Mouse (Mus musculus) activated CD4-positive, CD25-positive, alpha-beta regulatory T cell, adult 4 months (primary cell): ENCODE data around the gene Gigyf2. TPM values are rescaled to one million over a fixed set of nuclear protein-coding genes. Genes with fewer than 3 reads are reported as not detected.
"Not testable (repeated sequence)": the region's sequence is repeated elsewhere in the genome, so short reads cannot be mapped to it uniquely, and the experiment has no call there.

ENCODE experiments used
- ATAC-seq: one replicate; pipeline ENCODE4 v1.8.0; 2017
- polyA plus RNA-seq, 2 experiments: library from polyadenylated mRNA; unstranded; fragments of 100-300 nt; shearing (Covaris generic); gene quantifications; one replicate each; pipeline ENCODE4 v1.2.1; 2017

Gene Gigyf2
- polyA plus RNA-seq, 2 experiments from 2014 or later, result 49.9 to 58.1 TPM

GRCm38 (mm10) chr1:87449432-87449831, 122.6 kb downstream of the Gigyf2 start:
- ATAC-seq, result no peak

DNA sequence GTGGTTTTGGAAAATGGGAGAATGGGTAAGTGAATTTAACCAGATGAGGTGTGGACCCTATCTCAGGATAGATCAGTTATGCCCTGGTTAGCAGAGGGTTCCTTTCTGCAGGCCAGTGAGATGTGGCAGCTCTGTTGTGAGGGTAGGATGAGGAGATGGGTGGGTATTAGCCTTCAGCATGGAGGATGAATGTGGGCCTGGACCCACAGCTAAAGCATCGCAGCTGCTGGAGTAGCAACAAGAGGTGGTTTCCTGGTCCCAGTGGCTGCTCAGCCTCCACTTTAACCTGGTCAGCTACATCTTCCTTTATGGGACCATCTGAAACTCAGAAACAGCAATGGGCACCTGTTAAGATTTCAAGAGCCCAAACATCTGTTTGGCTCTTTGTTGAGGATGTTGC, 129.6 kb downstream of the Gigyf2 start:
- no peak for ATAC-seq

GRCm38 (mm10) chr1:87458045-87458444, 131.2 kb downstream of the Gigyf2 start:
- no peak for ATAC-seq

GRCm38 (mm10) chr1:87459856-87460255, 133.1 kb downstream of the Gigyf2 start:
- not testable (repeated sequence) for ATAC-seq

- ATAC-seq, result no peak
Measured at GRCm38 (mm10) chr1:87467469-87467868, 140.7 kb downstream of the Gigyf2 start.

- ATAC-seq, result no peak
Measured at GRCm38 (mm10) chr1:87468321-87468720, 141.5 kb downstream of the Gigyf2 start.

- ATAC-seq, result not testable (repeated sequence)
Measured at GRCm38 (mm10) chr1:87469971-87470370, 143.2 kb downstream of the Gigyf2 start, which contains the start of gene Snorc. Gene Snorc, plus strand, starts transcription at chr1:87470271.

DNA sequence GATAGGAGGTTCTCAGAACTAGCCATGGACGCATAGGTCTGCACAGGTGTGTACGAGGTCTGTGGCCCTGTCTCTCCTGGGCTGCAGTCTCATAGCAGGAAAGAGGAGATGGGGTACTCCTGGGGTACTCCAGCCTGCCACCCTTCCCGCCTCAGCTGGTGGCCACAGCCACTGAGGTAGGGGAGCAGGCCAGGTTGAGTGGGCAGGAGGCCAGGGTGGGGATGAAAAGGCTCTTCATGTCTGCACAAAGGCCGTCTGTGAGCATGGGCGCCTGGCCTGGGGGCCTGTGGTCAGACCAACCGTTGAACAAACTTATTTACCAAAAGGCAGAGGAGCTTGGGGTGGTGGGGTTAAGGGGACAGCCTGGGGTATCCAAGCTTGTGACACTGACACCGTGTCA, 145.1 kb downstream of the Gigyf2 start:
- no peak for ATAC-seq

GRCm38 (mm10) chr1:87472576-87472975, 145.8 kb downstream of the Gigyf2 start:
- no peak for ATAC-seq

- no peak for ATAC-seq
Measured at GRCm38 (mm10) chr1:87475076-87475895, 148.5 kb downstream of the Gigyf2 start.

DNA sequence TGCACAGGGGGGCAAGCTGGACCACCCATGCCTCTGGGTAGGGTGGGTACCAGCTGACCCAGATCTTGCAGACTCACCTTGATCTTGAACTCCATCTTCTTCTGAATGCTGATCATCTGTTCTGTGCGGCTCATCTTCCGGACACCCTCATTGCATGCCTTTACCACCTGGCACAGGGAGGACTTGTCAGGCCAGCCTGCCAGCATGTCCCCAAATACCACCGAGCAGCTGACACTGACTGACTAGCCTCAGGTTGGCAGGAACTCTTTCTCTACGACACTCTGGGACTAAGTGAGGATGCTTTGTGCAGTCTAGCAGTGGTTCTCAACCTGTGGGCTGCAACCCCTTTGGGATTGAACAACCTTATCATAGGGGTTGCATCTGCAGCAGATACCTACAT, 155.7 kb downstream of the Gigyf2 start:
- no peak for ATAC-seq

DNA sequence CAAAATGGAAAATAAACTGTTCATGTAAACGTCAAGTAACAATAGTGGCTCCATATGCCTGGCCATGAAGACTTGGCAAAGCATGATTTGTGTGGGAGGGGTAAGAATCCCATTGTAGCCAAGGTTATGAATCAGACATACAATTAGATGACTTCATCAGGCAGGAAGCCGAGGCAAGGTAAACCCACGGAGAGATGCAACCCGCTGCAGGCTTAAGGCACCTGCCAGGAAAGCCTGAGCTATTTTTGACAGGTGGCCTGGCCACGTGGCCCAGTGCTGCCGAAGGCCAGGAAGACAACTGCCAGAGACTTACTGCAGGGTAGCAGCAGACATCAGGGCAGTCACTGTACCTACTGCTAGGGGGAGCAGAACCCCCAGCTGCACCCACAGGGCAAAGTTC, 159.6 kb downstream of the Gigyf2 start:
- no peak for ATAC-seq

DNA sequence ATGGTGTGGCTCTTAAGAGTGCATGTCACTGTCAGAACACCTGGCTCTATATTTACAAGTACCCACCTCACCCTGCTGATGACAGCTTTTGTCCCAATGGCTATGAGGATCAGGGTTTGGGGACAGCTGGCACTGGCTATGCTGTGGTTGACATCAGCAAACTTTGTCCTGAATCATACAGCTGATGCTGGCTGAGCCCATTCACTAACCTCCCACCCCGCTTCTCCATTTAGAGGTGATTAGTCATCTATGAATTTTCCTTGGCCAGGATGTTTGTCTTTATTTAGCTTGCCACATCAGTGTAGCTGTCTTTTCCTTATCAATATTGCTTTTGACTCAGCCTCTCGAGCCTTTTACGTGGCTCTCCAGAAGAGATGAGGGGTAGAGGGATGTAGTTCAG, 165.5 kb downstream of the Gigyf2 start:
- ATAC-seq, result no peak

- ATAC-seq, result no peak
Measured at GRCm38 (mm10) chr1:87493542-87493941, 166.7 kb downstream of the Gigyf2 start.

Other genes starting within 250 kb of the Gigyf2 start
- gene Alppl2, start 237.1 kb upstream of the Gigyf2 start, polyA plus RNA-seq, result not detected
- not detected for gene Alpi, start 225.4 kb upstream of the Gigyf2 start, polyA plus RNA-seq
- gene Akp3, start 202.0 kb upstream of the Gigyf2 start, polyA plus RNA-seq, result not detected
- under 1 TPM in 1 of 2 experiments, not detected in 1; 0.36 TPM for gene Ecel1, start 170.5 kb upstream of the Gigyf2 start, polyA plus RNA-seq
- gene Prss56, start 143.7 kb upstream of the Gigyf2 start, polyA plus RNA-seq, result not detected
- gene Chrnd, start 136.4 kb upstream of the Gigyf2 start, polyA plus RNA-seq, result not detected
- not detected for gene Chrng, start 122.3 kb upstream of the Gigyf2 start, polyA plus RNA-seq
- gene Eif4e2, start 113.1 kb upstream of the Gigyf2 start, polyA plus RNA-seq, result 100 to 1,000 TPM; 128 to 155 TPM
- not detected for gene Efhd1, start 62.6 kb upstream of the Gigyf2 start, polyA plus RNA-seq
- 1 to 10 TPM in 1 of 2 experiments, under 1 TPM in 1; 0.82 to 1.1 TPM for gene Kcnj13, start 67.7 kb downstream of the Gigyf2 start, polyA plus RNA-seq
- gene Snorc, start 143.3 kb downstream of the Gigyf2 start, polyA plus RNA-seq, result not detected
- not detected for gene Neu2, start 182.9 kb downstream of the Gigyf2 start, polyA plus RNA-seq
- gene Ngef, start 246.9 kb downstream of the Gigyf2 start, polyA plus RNA-seq, result not detected